Mouse (Mus musculus) hindbrain, embryonic 15.5 days (tissue): ENCODE measurements at regions not wholly inside any gene's neighbourhood (a gene's known extent, or its start where the extent isn't known, plus 50 kb on each side); places are given as distances from the start of the nearest gene placed in this dataset.

Source experiments
- ATAC-seq: fragments of 200-750 bp; cut with Nextera tagmentation; 2 replicates; pipeline ENCODE4 v1.8.0; 2017; ENCODE audit warnings: low read depth, moderate number of reproducible peaks, moderate TSS enrichment; ENCODE audit not compliant: low FRiP score
- H3K27ac ChIP-seq: fragments of 300-500 bp; sonication (generic); replicated peaks from 2 replicates; pipeline ENCODE4 v1.5.1; 2015; ENCODE audit warnings: mild to moderate bottlenecking, inconsistent platforms
- H3K27me3 ChIP-seq: fragments of 300-500 bp; sonication (generic); 2 replicates; pipeline ENCODE4 v1.6.1; 2015; ENCODE audit warnings: control low read depth, inconsistent platforms
- H3K36me3 ChIP-seq: fragments of 300-500 bp; sonication (generic); 2 replicates; pipeline ENCODE4 v1.6.1; 2015; ENCODE audit warnings: control low read depth, inconsistent platforms
- H3K4me1 ChIP-seq: fragments of 300-500 bp; sonication (generic); replicated peaks from 2 replicates; pipeline ENCODE4 v1.6.1; 2015; ENCODE audit warnings: control low read depth, inconsistent platforms
- H3K4me2 ChIP-seq: fragments of 300-500 bp; sonication (generic); 2 replicates; pipeline ENCODE4 v1.6.1; 2015; ENCODE audit warnings: moderate library complexity, mild to moderate bottlenecking, inconsistent platforms
- H3K4me3 ChIP-seq: fragments of 300-500 bp; sonication (generic); 2 replicates; pipeline ENCODE4 v1.5.1; 2015; ENCODE audit warnings: mild to moderate bottlenecking, inconsistent platforms
- H3K9ac ChIP-seq: fragments of 300-500 bp; sonication (generic); 2 replicates; pipeline ENCODE4 v1.6.1; 2015; ENCODE audit warnings: inconsistent platforms
- H3K9me3 ChIP-seq: fragments of 300-500 bp; sonication (generic); 2 replicates; pipeline ENCODE4 v1.6.1; 2016; ENCODE audit warnings: control low read depth, inconsistent platforms
- WGBS: fragments of 180-500 bp; shearing (Covaris S2); methylation state at CpG from one replicate; pipeline ENCODE4 v1.1.7; 2015; 5-methylcytosine and 5-hydroxymethylcytosine counted together

DNA sequence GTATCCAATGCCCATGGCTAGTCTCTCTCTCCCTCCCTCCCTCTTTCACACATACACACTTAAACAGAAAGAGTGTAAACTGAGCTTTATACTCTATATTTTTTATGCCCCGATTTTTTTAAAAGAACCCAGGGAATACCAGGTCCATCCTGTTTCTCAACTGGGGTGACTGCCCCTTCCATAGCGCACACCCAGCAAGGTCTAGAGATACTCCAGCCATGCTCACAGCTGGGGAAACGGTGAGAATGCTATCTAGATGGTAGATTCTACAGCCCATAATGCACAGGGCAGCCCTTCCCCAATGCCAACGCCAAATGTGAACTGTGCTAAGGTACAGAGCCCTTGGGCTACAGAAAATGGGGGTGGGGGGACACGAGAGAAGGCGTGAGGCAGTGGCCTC, 51.2 kb upstream of the Tln2 start:
- Histone ChIP-seq H3K27ac (no peak overlapping the region), H3K36me3 (no peaks in the 10 kb centered on the region), H3K27me3 (no peaks in the 10 kb centered on the region), H3K4me1 (peaks cover 7% of the 10 kb centered on the region), H3K4me3 (no peak overlapping the region), H3K4me2 (no peak overlapping the region), H3K9me3 (no peaks in the 10 kb centered on the region), H3K9ac (no peak overlapping the region)
- 93% methylated on average over 6 of the region's 6 CpGs for WGBS
- no peak for ATAC-seq

GRCm38 (mm10) chr9:67611676-67612075, 52.2 kb upstream of the Tln2 start:
- WGBS: 97% methylated on average over 6 of the region's 6 CpGs
- no peaks in the 10 kb centered on the region for H3K36me3 ChIP-seq
- no peaks in the 10 kb centered on the region for H3K27me3 ChIP-seq

DNA sequence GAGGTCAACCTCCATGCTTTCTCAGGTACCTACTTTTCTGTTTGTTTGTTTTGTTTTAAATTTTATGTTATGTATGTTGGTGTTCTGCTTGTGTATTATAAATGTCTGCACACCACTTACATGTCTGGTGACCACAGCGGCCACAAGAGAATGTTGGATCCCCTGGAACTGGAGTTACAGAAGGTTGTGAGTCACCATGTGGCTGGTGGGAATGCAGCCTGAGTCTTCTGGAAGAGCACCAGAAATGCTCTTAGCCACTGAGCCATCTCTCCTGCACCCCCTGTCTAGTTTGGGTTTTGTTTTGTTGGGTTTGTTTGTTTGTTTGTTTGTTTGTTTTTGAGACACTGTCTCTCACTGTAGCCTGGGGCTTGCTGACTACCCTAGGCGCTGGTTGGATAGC, 52.6 kb upstream of the Tln2 start:
- H3K27me3 ChIP-seq: no peaks in the 10 kb centered on the region
- 95% methylated on average over 2 of the region's 2 CpGs for whole genome bisulfite sequencing
- ATAC-seq: no peak
- H3K9me3 ChIP-seq: no peaks in the 10 kb centered on the region
- H3K9ac ChIP-seq: no peak overlapping the region
- H3K36me3 ChIP-seq: no peaks in the 10 kb centered on the region
- H3K4me1 ChIP-seq: peaks cover 9% of the 10 kb centered on the region
- no peak overlapping the region for H3K4me3 ChIP-seq
- H3K4me2 ChIP-seq: no peak overlapping the region
- H3K27ac ChIP-seq: no peak overlapping the region

More at GRCm38 (mm10) chr9:67611676-67612075, 52.2 kb upstream of the Tln2 start:
- Histone ChIP-seq H3K9ac (no peak overlapping the region), H3K4me2 (no peak overlapping the region), H3K9me3 (no peaks in the 10 kb centered on the region), H3K4me3 (no peak overlapping the region), H3K4me1 (peaks cover 7% of the 10 kb centered on the region), H3K27ac (no peak overlapping the region)
- ATAC-seq: no peak

- H3K27me3 ChIP-seq: no peaks in the 10 kb centered on the region
- peaks cover 12% of the 10 kb centered on the region for H3K4me1 ChIP-seq
- no peak overlapping the region for H3K4me2 ChIP-seq
- H3K4me3 ChIP-seq: no peak overlapping the region
- H3K9ac ChIP-seq: no peak overlapping the region
- no peaks in the 10 kb centered on the region for H3K9me3 ChIP-seq
- WGBS: 84% methylated on average over 2 of the region's 2 CpGs
- ATAC-seq: no peak
- no peaks in the 10 kb centered on the region for H3K36me3 ChIP-seq
- no peak overlapping the region for H3K27ac ChIP-seq
Observed at GRCm38 (mm10) chr9:67614068-67614727, 54.7 kb upstream of the Tln2 start.

GRCm38 (mm10) chr9:67616207-67616606, 56.7 kb upstream of the Tln2 start:
- Histone ChIP-seq H3K27ac (no peak overlapping the region), H3K27me3 (no peaks in the 10 kb centered on the region), H3K9me3 (no peaks in the 10 kb centered on the region), H3K4me3 (no peak overlapping the region), H3K9ac (no peak overlapping the region), H3K36me3 (no peaks in the 10 kb centered on the region), H3K4me1 (peaks cover 12% of the 10 kb centered on the region), H3K4me2 (no peak overlapping the region)
- 96% methylated on average over 2 of the region's 2 CpGs for WGBS
- no peak for ATAC-seq

DNA sequence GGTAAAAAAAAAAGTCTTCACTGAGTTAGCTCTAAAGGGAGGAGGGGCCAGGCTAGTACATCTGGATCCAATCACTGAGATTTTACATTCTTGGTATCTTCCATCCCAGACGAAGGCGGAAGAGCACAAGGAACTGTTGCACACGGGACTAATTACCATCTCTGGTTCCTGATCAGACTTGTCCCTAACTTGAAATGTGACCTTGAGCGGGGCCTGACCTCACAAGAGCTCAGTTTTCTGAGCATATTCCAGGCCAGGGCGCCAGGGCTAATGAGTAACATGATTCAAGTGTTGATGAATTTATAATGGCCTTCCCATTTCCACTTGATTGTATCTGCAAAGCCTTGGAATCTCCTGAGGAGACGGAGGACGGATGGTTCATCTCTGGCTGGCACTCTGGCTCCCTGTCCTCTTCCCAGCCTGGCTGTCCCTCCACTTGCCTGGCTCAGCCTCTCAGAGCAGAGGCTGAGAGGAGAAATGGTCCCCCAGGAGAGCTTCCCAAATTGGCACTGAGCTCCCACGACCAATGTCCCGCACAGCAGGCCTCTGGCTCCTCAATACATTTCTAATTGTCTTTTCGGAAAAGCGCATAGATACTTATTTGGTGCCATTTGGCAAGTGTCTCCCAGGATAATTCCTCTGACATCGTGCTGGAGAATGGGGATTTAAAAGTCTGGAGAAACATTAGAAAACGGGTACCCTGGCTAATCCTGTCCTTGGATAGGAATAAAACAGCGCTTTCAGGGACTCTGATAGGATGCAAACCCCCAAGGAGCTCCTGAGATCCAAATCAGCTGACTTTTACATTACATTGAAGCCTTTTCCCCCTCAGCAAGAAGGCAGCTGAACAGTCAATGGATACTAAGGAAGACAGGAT, 58.1 kb upstream of the Tln2 start:
- whole genome bisulfite sequencing: 43% methylated on average over 14 of the region's 14 CpGs

GRCm38 (mm10) chr9:67620945-67621344, 61.4 kb upstream of the Tln2 start:
- peaks cover 12% of the 10 kb centered on the region for H3K4me1 ChIP-seq
- ATAC-seq: no peak
- no peak overlapping the region for H3K9ac ChIP-seq
- no peaks in the 10 kb centered on the region for H3K27me3 ChIP-seq
- WGBS: 61% methylated on average over 3 of the region's 3 CpGs
- no peak overlapping the region for H3K4me2 ChIP-seq
- no peaks in the 10 kb centered on the region for H3K36me3 ChIP-seq
- no peak overlapping the region for H3K27ac ChIP-seq
- no peak overlapping the region for H3K4me3 ChIP-seq
- no peaks in the 10 kb centered on the region for H3K9me3 ChIP-seq

More for the DNA sequence above, 58.1 kb upstream of the Tln2 start:
- no peaks in the 10 kb centered on the region for H3K36me3 ChIP-seq
- H3K27me3 ChIP-seq: no peaks in the 10 kb centered on the region
- H3K4me2 ChIP-seq: no peak overlapping the region
- no peak overlapping the region for H3K9ac ChIP-seq
- peaks cover 12% of the 10 kb centered on the region for H3K4me1 ChIP-seq
- 0 out of 2 replicates have a peak, but pooled peaks have one; percentile 54 for ATAC-seq
- H3K4me3 ChIP-seq: no peak overlapping the region
- H3K9me3 ChIP-seq: no peaks in the 10 kb centered on the region
- H3K27ac ChIP-seq: no peak overlapping the region; the same call in 1 of the 2 replicates

GRCm38 (mm10) chr9:67627196-67627595, 67.7 kb upstream of the Tln2 start:
- Histone ChIP-seq H3K9ac (no peak overlapping the region), H3K36me3 (no peaks in the 10 kb centered on the region), H3K4me2 (no peak overlapping the region), H3K27ac (no peak overlapping the region), H3K4me1 (peaks cover 19% of the 10 kb centered on the region), H3K4me3 (no peak overlapping the region), H3K27me3 (peaks cover 6% of the 10 kb centered on the region; the same call in 1 of the 2 replicates), H3K9me3 (no peaks in the 10 kb centered on the region)
- ATAC-seq: no peak
- WGBS: 89% methylated on average over 2 of the region's 2 CpGs

- H3K4me1 ChIP-seq: peaks cover 27% of the 10 kb centered on the region
- H3K27me3 ChIP-seq: peaks cover 6% of the 10 kb centered on the region; the same call in 1 of the 2 replicates
- H3K9ac ChIP-seq: no peak overlapping the region
- no peak overlapping the region for H3K4me2 ChIP-seq
- WGBS: 30% methylated on average over 6 of the region's 6 CpGs
- H3K27ac ChIP-seq: no peak overlapping the region
- H3K36me3 ChIP-seq: no peaks in the 10 kb centered on the region
- H3K9me3 ChIP-seq: no peaks in the 10 kb centered on the region
- no peak for ATAC-seq
- H3K4me3 ChIP-seq: no peak overlapping the region
Observed at GRCm38 (mm10) chr9:67629624-67630023, 70.1 kb upstream of the Tln2 start.

GRCm38 (mm10) chr9:67630173-67630572, 70.7 kb upstream of the Tln2 start:
- 82% methylated on average over 3 of the region's 3 CpGs for WGBS
- H3K36me3 ChIP-seq: no peaks in the 10 kb centered on the region
- no peak overlapping the region for H3K9ac ChIP-seq
- peaks cover 27% of the 10 kb centered on the region for H3K4me1 ChIP-seq
- no peak overlapping the region for H3K4me3 ChIP-seq
- H3K27ac ChIP-seq: no peak overlapping the region
- H3K27me3 ChIP-seq: peaks cover 6% of the 10 kb centered on the region; the same call in 1 of the 2 replicates
- ATAC-seq: no peak
- no peaks in the 10 kb centered on the region for H3K9me3 ChIP-seq
- H3K4me2 ChIP-seq: no peak overlapping the region

- Histone ChIP-seq H3K9ac (no peak overlapping the region), H3K4me3 (peak overlapping the region; percentile 92), H3K9me3 (no peaks in the 10 kb centered on the region), H3K4me1 (peaks cover 27% of the 10 kb centered on the region), H3K27ac (no peak overlapping the region), H3K4me2 (peak overlapping the region; percentile 99), H3K27me3 (peaks cover 6% of the 10 kb centered on the region; the same call in 1 of the 2 replicates), H3K36me3 (no peaks in the 10 kb centered on the region)
- ATAC-seq: no peak
- 2% methylated on average over 6 of the region's 6 CpGs for WGBS
Observed at GRCm38 (mm10) chr9:67631741-67632243, 72.3 kb upstream of the Tln2 start.

DNA sequence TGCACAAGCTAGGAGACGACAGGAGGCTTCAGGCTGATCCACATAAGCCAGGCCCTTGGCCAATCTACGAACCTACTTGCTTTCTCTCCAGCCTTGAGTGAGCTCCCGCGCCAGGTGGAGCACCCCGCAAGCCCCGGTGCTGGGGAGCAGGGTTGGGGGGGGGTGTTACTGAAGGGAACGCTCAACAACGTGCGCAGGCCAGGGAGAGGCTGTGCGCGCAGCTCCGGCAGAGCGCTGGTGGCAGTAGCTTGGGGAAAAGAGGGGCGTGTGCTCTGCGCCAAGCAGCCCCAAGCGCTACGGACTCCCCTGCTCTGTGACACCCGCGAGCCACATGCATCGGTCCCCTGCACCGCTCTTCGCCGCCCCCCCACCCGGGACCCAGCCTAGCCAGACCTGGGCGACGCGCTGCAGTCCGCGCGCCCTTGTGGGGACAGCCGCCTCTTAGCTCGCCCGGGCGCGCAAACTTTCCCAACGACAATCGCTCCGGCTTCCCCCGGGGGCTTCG, 73.1 kb upstream of the Tln2 start:
- peaks cover 6% of the 10 kb centered on the region; the same call in 1 of the 2 replicates for H3K27me3 ChIP-seq
- no peaks in the 10 kb centered on the region for H3K9me3 ChIP-seq
- peak; percentile 80 for ATAC-seq
- 1% methylated on average over 40 of the region's 40 CpGs for WGBS
- H3K4me3 ChIP-seq: peak overlapping the region; percentile 92
- peak overlapping the region; percentile 99 for H3K4me2 ChIP-seq
- H3K9ac ChIP-seq: peak overlapping the region; percentile 91
- H3K36me3 ChIP-seq: no peaks in the 10 kb centered on the region
- peaks cover 27% of the 10 kb centered on the region for H3K4me1 ChIP-seq
- H3K27ac ChIP-seq: peak overlapping the region; percentile 94
